ENCODE assay signal across 14 mouse cellular contexts in genomic region chr11:4298615-4299014, GRCm38 (mm10). TPM values are rescaled to one million over a fixed set of nuclear protein-coding genes. Genes with fewer than 3 reads are reported as not detected.
DNase-seq lines count a peak whose midpoint lies in the region; ATAC-seq and TF ChIP-seq lines count a peak whose summit lies in the region.
"Had no signal": no experiment of that assay in that cellular context is flagged by ENCODE, and none has a peak within 500 bp of the region (broad histone marks: within the 10 kb centered on the region; RNA-seq: fewer than 3 reads in every experiment).

No protein-coding gene starts in this region.

- H3K36me3 ChIP-seq in hindbrain, embryonic 10.5 days = no peaks in the 10 kb centered on the region
- no peaks in the 10 kb centered on the region for H3K36me3 ChIP-seq in hindbrain, embryonic 11.5 days (ENCODE audit: control insufficient read depth, insufficient read depth, low read length)
- H3K36me3 ChIP-seq in G1E (replicated peaks) = no peaks in the 10 kb centered on the region
- H3K36me3 ChIP-seq in hindbrain, embryonic 12.5 days = no peaks in the 10 kb centered on the region
- H3K36me3 ChIP-seq: midbrain, embryonic 12.5 days had no signal

- peak; percentile 24 to 47 for DNase-seq in adrenal gland, adult (ENCODE audit: inconsistent age in 2 of 2, low spot score in 1 of 2)
- no peak for DNase-seq in adrenal gland, adult 2 months
- DNase-seq in hindbrain, embryonic 10.5 days (ENCODE audit: low spot score) = no peak
- no peak for DNase-seq in hindbrain, embryonic 11.5 days (ENCODE audit: low spot score)
- no peak for DNase-seq in G1E (ENCODE audit: low spot score)
- DNase-seq in heart, postnatal 4 days = peak; percentile 50
- DNase-seq in spleen, adult 18-20 months = no peak
- DNase-seq: cerebellum, adult 11 months; gastrocnemius, postnatal 14 days; left cerebral cortex, postnatal 4 days had no signal

- no peak for ATAC-seq in hindbrain, embryonic 11.5 days (ENCODE audit: low FRiP score)
- ATAC-seq in G1E (ENCODE audit: extremely low read depth, insufficient number of reproducible peaks, low FRiP score, poor library complexity, severe bottlenecking) = no peak
- ATAC-seq in hindbrain, embryonic 12.5 days (ENCODE audit: low FRiP score) = no peak
- ATAC-seq: hindbrain, postnatal 0 days had no signal

- no peaks in the 10 kb centered on the region for H3K9me3 ChIP-seq in hindbrain, embryonic 10.5 days
- no peaks in the 10 kb centered on the region for H3K9me3 ChIP-seq in hindbrain, embryonic 11.5 days (ENCODE audit: control insufficient read depth, low read length)
- H3K9me3 ChIP-seq in G1E (replicated peaks) = no peaks in the 10 kb centered on the region
- no peaks in the 10 kb centered on the region for H3K9me3 ChIP-seq in hindbrain, embryonic 12.5 days (replicated peaks)
- H3K9me3 ChIP-seq: midbrain, embryonic 12.5 days had no signal

- peak overlapping the region; percentile 35 for H3K27ac ChIP-seq in hindbrain, embryonic 10.5 days
- no peak overlapping the region for H3K27ac ChIP-seq in hindbrain, embryonic 11.5 days (ENCODE audit: low read depth, low read length)
- no peak overlapping the region for H3K27ac ChIP-seq in hindbrain, embryonic 12.5 days
- H3K27ac ChIP-seq: hindbrain, postnatal 0 days; liver, embryonic 14.5 days; midbrain, embryonic 12.5 days had no signal

- H3K27me3 ChIP-seq in hindbrain, embryonic 10.5 days (ENCODE audit: insufficient read depth, poor library complexity, severe bottlenecking) = peaks cover 2% of the 10 kb centered on the region; the same call in 1 of the 2 replicates
- no peaks in the 10 kb centered on the region for H3K27me3 ChIP-seq in hindbrain, embryonic 11.5 days (ENCODE audit: control insufficient read depth, insufficient read depth, low read length)
- peaks cover 19% of the 10 kb centered on the region for H3K27me3 ChIP-seq in G1E (ENCODE audit: insufficient read depth, low read length)
- no peaks in the 10 kb centered on the region for H3K27me3 ChIP-seq in hindbrain, embryonic 12.5 days

- TF ChIP-seq CTCF in G1E (IDR thresholded peaks at IDR 0.05; ENCODE audit: low read depth, low read length) = no peak

- 41% methylated on average over 7 of the region's 7 CpGs for WGBS in hindbrain, embryonic 10.5 days
- 38% methylated on average over 7 of the region's 7 CpGs for WGBS in hindbrain, embryonic 11.5 days
- WGBS in hindbrain, embryonic 12.5 days = 35% methylated on average over 7 of the region's 7 CpGs

- no peak overlapping the region for H3K9ac ChIP-seq in hindbrain, embryonic 11.5 days (ENCODE audit: low read depth, low read length)
- H3K9ac ChIP-seq in hindbrain, embryonic 12.5 days = no peak overlapping the region
- H3K9ac ChIP-seq: liver, embryonic 14.5 days; midbrain, embryonic 12.5 days had no signal

- H3K4me2 ChIP-seq in hindbrain, embryonic 11.5 days (replicated peaks; ENCODE audit: low read depth, low read length) = no peak overlapping the region
- H3K4me2 ChIP-seq in hindbrain, embryonic 12.5 days (replicated peaks) = no peak overlapping the region
- H3K4me2 ChIP-seq: midbrain, embryonic 12.5 days had no signal

- H3K4me1 ChIP-seq in hindbrain, embryonic 10.5 days (replicated peaks) = peaks cover 45% of the 10 kb centered on the region
- 0 out of 2 replicates have a peak, but pooled peaks cover 2% of the 10 kb centered on the region for H3K4me1 ChIP-seq in hindbrain, embryonic 11.5 days (replicated peaks; ENCODE audit: control insufficient read depth, insufficient read depth, low read length)
- peaks cover 80% of the 10 kb centered on the region for H3K4me1 ChIP-seq in G1E (ENCODE audit: insufficient read depth, low read depth, low read length)
- H3K4me1 ChIP-seq in hindbrain, embryonic 12.5 days = peaks cover 38% of the 10 kb centered on the region

- H3K4me3 ChIP-seq in hindbrain, embryonic 10.5 days = no peak overlapping the region
- H3K4me3 ChIP-seq in hindbrain, embryonic 11.5 days (ENCODE audit: low read depth, low read length) = no peak overlapping the region
- H3K4me3 ChIP-seq in G1E (ENCODE audit: low read depth, low read length) = peak overlapping the region; percentile 11; the same call in 1 of the 2 replicates
- H3K4me3 ChIP-seq in hindbrain, embryonic 12.5 days = no peak overlapping the region
- H3K4me3 ChIP-seq: midbrain, embryonic 12.5 days had no signal

RNA-seq across cellular contexts. Expression of gene Lif, which starts 41.3 kb away (rescaled TPM):
- under 1 TPM; 0.06 to 0.24 TPM for total RNA-seq in adrenal gland, adult 2 months (2021)
- 0.43 and 1.0 TPM in 2 replicates for polyA plus RNA-seq in adrenal gland, adult 2 months (2012; rRNA removed)
- 0.05 and 0.09 TPM in 2 replicates for polyA plus RNA-seq in hindbrain, embryonic 10.5 days (2016; fragmentation: Nextera tagmentation; extraction: Ambion mirVana)
- polyA plus RNA-seq in hindbrain, embryonic 11.5 days (2014; fragmentation: Nextera tagmentation; extraction: Ambion mirVana) = not detected in 2 replicates
- total RNA-seq in G1E (2014; fragmentation: Nextera tagmentation) (0.75 TPM in 1 of 2 replicates, not detected in the other), G1E (2017) (1.0 and 1.2 TPM in 2 replicates)
- polyA plus RNA-seq in G1E (2012) = 0.02 and 0.12 TPM in 2 replicates
- total RNA-seq in heart, postnatal 4 days (2021) = 1 to 10 TPM; 1.8 to 2.0 TPM
- polyA plus RNA-seq in hindbrain, embryonic 12.5 days (2016; fragmentation: Nextera tagmentation; extraction: Ambion mirVana) = not detected in 2 replicates
- polyA plus RNA-seq: midbrain, embryonic 12.5 days had no signal

Comparison
In these comparisons a context has a peak if more than half of its experiments do, and no peak if none do; other contexts are left out.
1. DNase-seq: peak in adrenal gland, adult (2 of 2) and heart, postnatal 4 days (single experiment); none in adrenal gland, adult 2 months (single experiment), hindbrain, embryonic 10.5 days (single experiment), hindbrain, embryonic 11.5 days (single experiment), G1E (single experiment) and spleen, adult 18-20 months (0 of 2).